Mouse (Mus musculus): ENCODE results near the gene Sept8. TPM values are rescaled to one million over a fixed set of nuclear protein-coding genes. Genes with fewer than 3 reads are reported as not detected.

The Sept8 gene
- total and polyA plus RNA-seq, 2 experiments from 2014 or later, result 19.1 to 55.3 TPM

- WGBS, result 91% methylated on average over 10 of the region's 10 CpGs
- H3K4me2 ChIP-seq (ENCODE audit: low read depth, low read length), result no peak overlapping the region
- TF ChIP-seq CTCF (IDR thresholded peaks at IDR 0.05; ENCODE audit: low read depth), result no peak
- ATAC-seq (no peak), DNase-seq (ENCODE audit: low spot score) (no peak)
- no peak overlapping the region for H3K9ac ChIP-seq (replicated peaks; ENCODE audit: low read length)
- H3K36me3 ChIP-seq (ENCODE audit: insufficient read depth, low read length), result peaks cover 27% of the 10 kb centered on the region
- no peaks in the 10 kb centered on the region for H3K27me3 ChIP-seq (ENCODE audit: insufficient read depth, low read length)
- no peaks in the 10 kb centered on the region for H3K9me3 ChIP-seq (ENCODE audit: low read length)
- no peaks in the 10 kb centered on the region; the same call in 1 of the 2 replicates for H3K4me1 ChIP-seq (ENCODE audit: insufficient read depth, low read length)
- no peak overlapping the region for H3K27ac ChIP-seq
- no peak overlapping the region for H3K4me3 ChIP-seq (ENCODE audit: low read length)
Observed at GRCm38 (mm10) chr11:53531578-53532230, 12.6 kb downstream of the Sept8 start.

- DNase-seq (ENCODE audit: low spot score) (no peak), ATAC-seq (no peak)
- Histone ChIP-seq H3K4me1 (ENCODE audit: insufficient read depth, low read length) (no peaks in the 10 kb centered on the region; the same call in 1 of the 2 replicates), H3K36me3 (ENCODE audit: insufficient read depth, low read length) (peaks cover 32% of the 10 kb centered on the region), H3K4me3 (ENCODE audit: low read length) (no peak overlapping the region), H3K27me3 (ENCODE audit: insufficient read depth, low read length) (no peaks in the 10 kb centered on the region), H3K9me3 (ENCODE audit: low read length) (no peaks in the 10 kb centered on the region), H3K27ac (no peak overlapping the region), H3K4me2 (ENCODE audit: low read depth, low read length) (no peak overlapping the region), H3K9ac (replicated peaks; ENCODE audit: low read length) (no peak overlapping the region)
- TF ChIP-seq CTCF (IDR thresholded peaks at IDR 0.05; ENCODE audit: low read depth), result no peak
- 85% methylated on average over 1 of the region's 1 CpGs for WGBS
Observed at GRCm38 (mm10) chr11:53532231-53532620, 13.2 kb downstream of the Sept8 start.

DNA sequence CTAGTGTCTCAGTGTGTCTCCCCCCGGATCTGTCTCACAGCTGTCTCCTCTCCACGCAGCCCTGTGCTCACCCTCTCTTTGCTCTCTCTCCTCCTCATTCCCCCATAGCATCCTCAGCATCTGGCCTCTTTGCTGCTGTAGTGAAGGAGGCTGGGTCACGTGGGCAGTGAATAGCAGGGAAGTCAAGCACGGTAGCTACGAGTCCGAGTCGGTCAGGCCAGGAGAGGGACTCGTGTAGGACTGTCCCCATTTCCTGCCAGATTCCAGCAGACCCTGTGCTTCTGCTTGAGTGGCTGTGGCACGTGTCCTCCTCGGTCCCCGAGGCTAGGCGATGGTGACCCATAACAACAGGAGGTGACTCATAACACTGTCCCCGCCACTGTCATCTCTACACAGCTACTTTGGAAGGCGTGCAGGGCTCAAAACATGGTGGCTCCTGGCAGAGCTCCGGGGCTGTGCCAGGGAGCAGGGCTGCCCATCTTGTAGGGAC lies 20.0 kb downstream of the Sept8 start:
- Histone ChIP-seq H3K4me3 (ENCODE audit: low read length) (no peak overlapping the region), H3K27me3 (ENCODE audit: insufficient read depth, low read length) (no peaks in the 10 kb centered on the region), H3K27ac (no peak overlapping the region), H3K4me1 (ENCODE audit: insufficient read depth, low read length) (no peaks in the 10 kb centered on the region), H3K9me3 (ENCODE audit: low read length) (no peaks in the 10 kb centered on the region), H3K4me2 (ENCODE audit: low read depth, low read length) (0 out of 2 replicates have a peak overlapping the region, but pooled peaks have one; percentile 16), H3K36me3 (ENCODE audit: insufficient read depth, low read length) (peaks cover 33% of the 10 kb centered on the region), H3K9ac (replicated peaks; ENCODE audit: low read length) (no peak overlapping the region)
- TF ChIP-seq CTCF (IDR thresholded peaks at IDR 0.05; ENCODE audit: low read depth), result no peak
- DNase-seq (ENCODE audit: low spot score) (peak; percentile 29), ATAC-seq (peak; percentile 72)
- 36% methylated on average over 15 of the region's 15 CpGs for WGBS

DNA sequence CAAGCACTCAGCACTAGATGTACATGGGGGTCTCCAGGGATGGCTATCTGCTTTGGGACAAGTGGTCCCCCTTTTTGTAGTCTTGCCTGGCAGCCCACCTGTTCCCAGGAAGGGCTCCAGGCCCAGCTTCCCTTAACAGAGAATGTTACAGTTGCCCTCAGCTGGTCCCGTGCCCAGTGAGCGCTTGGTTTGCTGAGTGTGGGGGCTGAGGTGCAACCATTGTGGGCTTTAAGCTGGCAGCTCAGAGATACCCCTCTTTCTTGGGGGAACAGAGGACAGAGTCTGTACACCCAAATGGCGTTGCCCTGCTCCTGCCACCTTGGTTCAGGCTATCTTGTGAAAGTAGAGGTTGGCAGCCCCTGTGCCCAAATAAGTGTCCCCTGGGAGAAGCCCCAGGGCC lies 21.3 kb downstream of the Sept8 start:
- TF ChIP-seq CTCF (IDR thresholded peaks at IDR 0.05; ENCODE audit: low read depth), result no peak
- no peak overlapping the region for H3K27ac ChIP-seq
- no peak overlapping the region for H3K4me2 ChIP-seq (ENCODE audit: low read depth, low read length)
- no peak overlapping the region for H3K9ac ChIP-seq (replicated peaks; ENCODE audit: low read length)
- peaks cover 20% of the 10 kb centered on the region for H3K36me3 ChIP-seq (ENCODE audit: insufficient read depth, low read length)
- H3K4me3 ChIP-seq (ENCODE audit: low read length), result no peak overlapping the region
- 88% methylated on average over 3 of the region's 3 CpGs for WGBS
- H3K4me1 ChIP-seq (ENCODE audit: insufficient read depth, low read length), result no peaks in the 10 kb centered on the region
- no peak for ATAC-seq
- H3K27me3 ChIP-seq (ENCODE audit: insufficient read depth, low read length), result no peaks in the 10 kb centered on the region
- DNase-seq (ENCODE audit: low spot score), result no peak
- no peaks in the 10 kb centered on the region for H3K9me3 ChIP-seq (ENCODE audit: low read length)

DNA sequence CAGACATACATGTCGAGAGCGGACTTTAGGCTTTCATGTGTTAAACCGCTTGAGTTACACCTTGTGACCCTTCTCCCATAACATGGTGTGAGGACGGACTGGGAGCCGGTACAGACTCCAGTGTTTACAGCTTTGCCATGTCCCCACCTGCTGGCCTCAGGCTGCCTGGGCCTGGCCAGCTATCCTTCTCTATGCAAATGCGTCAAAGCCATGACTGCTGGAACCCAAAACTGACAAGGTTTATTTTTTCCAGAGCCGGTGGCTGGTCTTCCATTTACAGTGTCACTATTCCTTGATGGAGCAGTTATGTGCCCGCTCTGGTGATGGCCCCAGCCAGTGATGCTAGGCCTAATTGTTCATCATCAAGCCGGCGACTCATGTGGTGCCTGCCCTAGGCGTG lies 22.2 kb downstream of the Sept8 start:
- peak; percentile 32 for TF ChIP-seq CTCF (IDR thresholded peaks at IDR 0.05; ENCODE audit: low read depth)
- 80% methylated on average over 11 of the region's 11 CpGs for WGBS
- ATAC-seq, result no peak
- Histone ChIP-seq H3K4me3 (ENCODE audit: low read length) (no peak overlapping the region), H3K27me3 (ENCODE audit: insufficient read depth, low read length) (no peaks in the 10 kb centered on the region), H3K36me3 (ENCODE audit: insufficient read depth, low read length) (peaks cover 16% of the 10 kb centered on the region), H3K4me1 (ENCODE audit: insufficient read depth, low read length) (no peaks in the 10 kb centered on the region), H3K4me2 (ENCODE audit: low read depth, low read length) (no peak overlapping the region), H3K9ac (replicated peaks; ENCODE audit: low read length) (no peak overlapping the region), H3K9me3 (ENCODE audit: low read length) (no peaks in the 10 kb centered on the region), H3K27ac (no peak overlapping the region)
- DNase-seq (ENCODE audit: low spot score), result no peak

DNA sequence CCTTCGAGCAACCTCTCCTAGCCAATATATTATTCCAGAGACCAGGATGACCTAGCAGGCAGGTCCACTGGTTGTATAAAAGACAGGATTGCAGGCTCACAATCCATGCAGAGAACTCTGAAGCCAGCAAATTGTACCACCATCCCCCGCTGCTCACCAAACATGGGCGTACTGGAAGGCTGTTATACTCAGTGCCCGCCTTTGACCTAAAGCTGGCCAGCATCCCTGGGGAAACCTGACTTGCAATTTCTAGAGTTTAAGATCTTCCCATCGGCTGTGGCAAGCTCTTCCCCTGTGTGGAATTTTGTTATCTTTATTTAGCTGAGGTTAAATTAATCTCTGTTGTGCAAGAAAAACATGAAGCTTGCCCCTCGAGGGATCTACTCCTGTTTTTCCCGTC lies 24.0 kb downstream of the Sept8 start:
- WGBS, result 77% methylated on average over 7 of the region's 7 CpGs
- DNase-seq (ENCODE audit: low spot score) (no peak), ATAC-seq (no peak)
- Histone ChIP-seq H3K9me3 (ENCODE audit: low read length) (no peaks in the 10 kb centered on the region), H3K4me3 (ENCODE audit: low read length) (no peak overlapping the region), H3K4me1 (ENCODE audit: insufficient read depth, low read length) (no peaks in the 10 kb centered on the region), H3K4me2 (ENCODE audit: low read depth, low read length) (no peak overlapping the region), H3K27me3 (ENCODE audit: insufficient read depth, low read length) (no peaks in the 10 kb centered on the region), H3K27ac (no peak overlapping the region), H3K36me3 (ENCODE audit: insufficient read depth, low read length) (no peaks in the 10 kb centered on the region), H3K9ac (replicated peaks; ENCODE audit: low read length) (no peak overlapping the region)
- TF ChIP-seq CTCF (IDR thresholded peaks at IDR 0.05; ENCODE audit: low read depth), result no peak

GRCm38 (mm10) chr11:53546271-53546670 lies 27.2 kb downstream of the Sept8 start:
- no peak for TF ChIP-seq CTCF (IDR thresholded peaks at IDR 0.05; ENCODE audit: low read depth)
- Histone ChIP-seq H3K4me2 (ENCODE audit: low read depth, low read length) (no peak overlapping the region), H3K27me3 (ENCODE audit: insufficient read depth, low read length) (no peaks in the 10 kb centered on the region), H3K27ac (no peak overlapping the region), H3K36me3 (ENCODE audit: insufficient read depth, low read length) (no peaks in the 10 kb centered on the region), H3K4me3 (ENCODE audit: low read length) (no peak overlapping the region), H3K4me1 (ENCODE audit: insufficient read depth, low read length) (no peaks in the 10 kb centered on the region), H3K9ac (replicated peaks; ENCODE audit: low read length) (no peak overlapping the region), H3K9me3 (ENCODE audit: low read length) (no peaks in the 10 kb centered on the region)
- DNase-seq (ENCODE audit: low spot score) (peak; percentile 45), ATAC-seq (peak; percentile 59)
- WGBS, result 39% methylated on average over 6 of the region's 6 CpGs

All from hindbrain, postnatal 0 days (tissue).